Mouse (Mus musculus) small intestine, adult 2 months (tissue): ENCODE results near the gene Ckm. TPM values are rescaled to one million over a fixed set of nuclear protein-coding genes. Genes with fewer than 3 reads are reported as not detected.
A peak's percentile ranks its signal among the peaks of the same experiment; 100 is the strongest.

Experiments
- H3K27ac ChIP-seq: fragments of 200-500 bp; 2 replicates; pipeline ENCODE4 v1.5.1; 2012; ENCODE audit warnings: low read depth, low read length, control low read depth, inconsistent platforms; ENCODE audit not compliant: insufficient read depth
- H3K27me3 ChIP-seq: fragments of 200-500 bp; 2 replicates; pipeline ENCODE4 v1.6.1; 2012; ENCODE audit warnings: mild to moderate bottlenecking, moderate library complexity, low read length, inconsistent platforms; ENCODE audit not compliant: control insufficient read depth, insufficient read depth
- H3K36me3 ChIP-seq: fragments of 200-500 bp; 2 replicates; pipeline ENCODE4 v1.6.1; 2012; ENCODE audit warnings: mild to moderate bottlenecking, low read length, control low read depth, inconsistent platforms; ENCODE audit not compliant: control insufficient read depth, insufficient read depth
- H3K4me1 ChIP-seq: fragments of 200-500 bp; 2 replicates; pipeline ENCODE4 v1.6.1; 2012; ENCODE audit warnings: low read length, inconsistent platforms, mixed read lengths; ENCODE audit not compliant: control insufficient read depth, insufficient read depth, insufficient read length
- H3K4me3 ChIP-seq: fragments of 200-500 bp; 2 replicates; pipeline ENCODE4 v1.5.1; 2012; ENCODE audit warnings: low read depth, mild to moderate bottlenecking, control low read depth, inconsistent platforms, low read length, moderate library complexity
- CTCF ChIP-seq: fragments of 200-500 bp; IDR thresholded peaks from 2 replicates; pipeline ENCODE4 v1.5.1; 2012; ENCODE audit warnings: low read depth, mild to moderate bottlenecking, control low read depth, inconsistent platforms, low read length, moderate library complexity, mixed read lengths; ENCODE audit not compliant: insufficient replicate concordance, insufficient read length; ENCODE audit errors: extremely low read depth
- POLR2A ChIP-seq: fragments of 200-500 bp; IDR thresholded peaks from 2 replicates; pipeline ENCODE4 v1.6.1; 2012; ENCODE audit warnings: low read depth, mild to moderate bottlenecking, control low read depth, inconsistent platforms, low read length, moderate library complexity
- WGBS: fragments of 180-500 bp; shearing (Covaris S2); methylation state at CpG from one replicate; pipeline ENCODE4 v1.1.7; 2018; 5-methylcytosine and 5-hydroxymethylcytosine counted together
- polyA plus RNA-seq: library from polyadenylated mRNA; depleted of rRNA; stranded (reverse); fragments of >200 nt; gene quantifications from 2 replicates; pipeline ENCODE4 v1.2.3, GENCODE M21; 2012

Gene Ckm
- polyA plus RNA-seq, 1 experiment, result 31.9 TPM

- Histone ChIP-seq H3K4me1 (no peaks in the 10 kb centered on the region), H3K27me3 (no peaks in the 10 kb centered on the region), H3K36me3 (peaks cover 62% of the 10 kb centered on the region), H3K27ac (no peak overlapping the region), H3K4me3 (no peak overlapping the region)
- no peak for TF ChIP-seq POLR2A
- no peak for TF ChIP-seq CTCF
- 95% methylated on average over 2 of the region's 2 CpGs for WGBS
Measured at GRCm38 (mm10) chr7:19436276-19436675, 31.7 kb downstream of the Ckm start.

- TF ChIP-seq CTCF (no peak), POLR2A (no peak)
- Histone ChIP-seq H3K36me3 (peaks cover 60% of the 10 kb centered on the region), H3K27ac (no peak overlapping the region), H3K4me3 (no peak overlapping the region), H3K27me3 (no peaks in the 10 kb centered on the region), H3K4me1 (no peaks in the 10 kb centered on the region)
- 93% methylated on average over 9 of the region's 9 CpGs for WGBS
Measured at GRCm38 (mm10) chr7:19437048-19437447, 32.5 kb downstream of the Ckm start.

GRCm38 (mm10) chr7:19441448-19442091, 37.0 kb downstream of the Ckm start:
- H3K4me1 ChIP-seq, result no peaks in the 10 kb centered on the region
- peaks cover 31% of the 10 kb centered on the region for H3K36me3 ChIP-seq
- H3K27me3 ChIP-seq, result no peaks in the 10 kb centered on the region
- no peak overlapping the region for H3K4me3 ChIP-seq
- TF ChIP-seq CTCF (no peak), POLR2A (no peak)
- H3K27ac ChIP-seq, result no peak overlapping the region
- 74% methylated on average over 9 of the region's 9 CpGs for WGBS

GRCm38 (mm10) chr7:19443344-19443743, 38.8 kb downstream of the Ckm start:
- H3K4me3 ChIP-seq, result no peak overlapping the region
- TF ChIP-seq POLR2A (no peak), CTCF (peak; percentile 61; the same call in 1 of the 2 replicates)
- WGBS, result 39% methylated on average over 3 of the region's 3 CpGs
- H3K27ac ChIP-seq, result no peak overlapping the region
- H3K36me3 ChIP-seq, result peaks cover 28% of the 10 kb centered on the region
- H3K4me1 ChIP-seq, result no peaks in the 10 kb centered on the region
- no peaks in the 10 kb centered on the region for H3K27me3 ChIP-seq

- 83% methylated on average over 12 of the region's 12 CpGs for whole genome bisulfite sequencing
- H3K36me3 ChIP-seq, result peaks cover 36% of the 10 kb centered on the region
Measured at GRCm38 (mm10) chr7:19444801-19445200, 40.2 kb downstream of the Ckm start.

GRCm38 (mm10) chr7:19447689-19448088, 43.1 kb downstream of the Ckm start:
- H3K36me3 ChIP-seq, result peaks cover 30% of the 10 kb centered on the region
- 95% methylated on average over 16 of the region's 16 CpGs for WGBS
- TF ChIP-seq POLR2A (no peak), CTCF (no peak)

More at GRCm38 (mm10) chr7:19444801-19445200, 40.2 kb downstream of the Ckm start:
- H3K27me3 ChIP-seq, result no peaks in the 10 kb centered on the region
- H3K27ac ChIP-seq, result no peak overlapping the region
- TF ChIP-seq POLR2A, result no peak
- TF ChIP-seq CTCF, result no peak
- H3K4me3 ChIP-seq, result no peak overlapping the region
- H3K4me1 ChIP-seq, result no peaks in the 10 kb centered on the region

GRCm38 (mm10) chr7:19449165-19449564, 44.6 kb downstream of the Ckm start:
- 85% methylated on average over 12 of the region's 12 CpGs for WGBS

More at GRCm38 (mm10) chr7:19447689-19448088, 43.1 kb downstream of the Ckm start:
- H3K4me3 ChIP-seq, result no peak overlapping the region
- no peaks in the 10 kb centered on the region for H3K27me3 ChIP-seq
- no peak overlapping the region for H3K27ac ChIP-seq
- H3K4me1 ChIP-seq, result no peaks in the 10 kb centered on the region

More at GRCm38 (mm10) chr7:19449165-19449564, 44.6 kb downstream of the Ckm start:
- H3K27me3 ChIP-seq, result no peaks in the 10 kb centered on the region
- no peaks in the 10 kb centered on the region for H3K4me1 ChIP-seq
- TF ChIP-seq POLR2A, result no peak
- no peak for TF ChIP-seq CTCF
- H3K27ac ChIP-seq, result no peak overlapping the region
- no peak overlapping the region for H3K4me3 ChIP-seq
- H3K36me3 ChIP-seq, result peaks cover 26% of the 10 kb centered on the region
